Mouse (Mus musculus) intestine, postnatal 0 days (tissue): ENCODE data around the gene Mllt1. TPM values are rescaled to one million over a fixed set of nuclear protein-coding genes. Genes with fewer than 3 reads are reported as not detected.

Source experiments
- ATAC-seq: fragments of 200-750 bp; cut with Nextera tagmentation; 2 replicates; pipeline ENCODE4 v1.8.0; 2017; ENCODE audit warnings: mild to moderate bottlenecking, moderate TSS enrichment, moderate library complexity
- H3K27ac ChIP-seq: fragments of 300-500 bp; sonication (generic); 2 replicates; pipeline ENCODE4 v1.5.1; 2014; ENCODE audit warnings: mild to moderate bottlenecking, low read depth, low read length, moderate library complexity
- H3K27me3 ChIP-seq: fragments of 300-500 bp; sonication (generic); replicated peaks from 2 replicates; pipeline ENCODE4 v1.6.1; 2014; ENCODE audit warnings: low read length, mixed read lengths; ENCODE audit not compliant: control insufficient read depth, insufficient read depth
- H3K36me3 ChIP-seq: fragments of 300-500 bp; sonication (generic); 2 replicates; pipeline ENCODE4 v1.6.1; 2014; ENCODE audit warnings: mild to moderate bottlenecking, moderate library complexity; ENCODE audit not compliant: control insufficient read depth, insufficient read depth
- H3K4me1 ChIP-seq: fragments of 300-500 bp; sonication (generic); replicated peaks from 2 replicates; pipeline ENCODE4 v1.6.1; 2014; ENCODE audit warnings: antibody characterized with exemption, low read length, mixed read lengths; ENCODE audit not compliant: control insufficient read depth, insufficient read depth
- H3K4me2 ChIP-seq: fragments of 300-500 bp; sonication (generic); replicated peaks from 2 replicates; pipeline ENCODE4 v1.6.1; 2014; ENCODE audit warnings: low read depth, mild to moderate bottlenecking, moderate library complexity
- H3K4me3 ChIP-seq: fragments of 300-500 bp; sonication (generic); 2 replicates; pipeline ENCODE4 v1.5.1; 2014; ENCODE audit warnings: low read depth, low read length
- H3K9ac ChIP-seq: fragments of 300-500 bp; sonication (generic); 2 replicates; pipeline ENCODE4 v1.6.1; 2014; ENCODE audit warnings: mild to moderate bottlenecking, low read depth, low read length
- H3K9me3 ChIP-seq: fragments of 300-500 bp; sonication (generic); 2 replicates; pipeline ENCODE4 v1.6.1; 2016; ENCODE audit warnings: mixed run types; ENCODE audit not compliant: control insufficient read depth
- CTCF ChIP-seq: sonication (generic); IDR thresholded peaks from 2 replicates; pipeline ENCODE4 v1.5.1; 2016; ENCODE audit warnings: low read depth, mild to moderate bottlenecking, control low read depth, antibody characterized with exemption, moderate library complexity
- WGBS: fragments of 180-500 bp; shearing (Covaris S2); extraction: QIAGEN DNeasy Blood & Tissue Kit; methylation state at CpG from one replicate; pipeline ENCODE4 v1.1.7; 2014; 5-methylcytosine and 5-hydroxymethylcytosine counted together
- polyA plus RNA-seq: library from polyadenylated mRNA; unstranded; fragments of >200 nt; fragmentation: Nextera tagmentation; extraction: Ambion mirVana; gene quantifications from 2 replicates; pipeline ENCODE4 v1.2.1, GENCODE M21; 2015

Mllt1 gene
- polyA plus RNA-seq, 1 experiment from 2014 or later, result 10.5 TPM

GRCm38 (mm10) chr17:56976531-56977390, 41.5 kb upstream of the Mllt1 start:
- Histone ChIP-seq H3K9me3 (no peaks in the 10 kb centered on the region), H3K27me3 (no peaks in the 10 kb centered on the region), H3K36me3 (no peaks in the 10 kb centered on the region), H3K27ac (no peak overlapping the region), H3K9ac (no peak overlapping the region), H3K4me2 (no peak overlapping the region), H3K4me1 (peaks cover 3% of the 10 kb centered on the region; the same call in 1 of the 2 replicates), H3K4me3 (no peak overlapping the region)
- no peak for TF ChIP-seq CTCF
- ATAC-seq, result no peak
- 58% methylated on average over 8 of the region's 8 CpGs for WGBS

DNA sequence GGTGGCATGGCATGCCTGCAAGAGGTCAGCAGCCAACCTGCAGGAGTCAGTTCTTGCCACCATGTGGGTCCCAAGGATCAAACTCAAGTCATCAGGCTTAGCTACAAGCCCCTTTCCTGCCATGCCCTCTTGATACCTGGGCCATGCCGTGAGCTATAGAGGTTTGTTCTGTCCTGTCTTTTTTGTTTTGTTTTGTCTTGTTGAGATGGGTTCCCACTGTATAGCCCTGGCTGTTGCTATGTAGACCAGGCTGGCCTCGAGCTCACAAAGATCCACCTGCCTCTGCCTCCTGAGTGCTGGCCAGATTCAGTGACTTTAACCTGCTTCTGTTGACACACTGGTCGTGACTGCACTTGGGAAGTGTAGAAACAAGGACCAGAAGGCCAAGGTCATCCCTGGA, 40.2 kb upstream of the Mllt1 start:
- H3K27ac ChIP-seq, result no peak overlapping the region
- no peaks in the 10 kb centered on the region for H3K9me3 ChIP-seq
- no peaks in the 10 kb centered on the region for H3K36me3 ChIP-seq
- no peak overlapping the region for H3K9ac ChIP-seq
- no peak overlapping the region for H3K4me2 ChIP-seq
- ATAC-seq, result no peak
- no peak overlapping the region for H3K4me3 ChIP-seq
- no peaks in the 10 kb centered on the region for H3K27me3 ChIP-seq
- H3K4me1 ChIP-seq, result peaks cover 3% of the 10 kb centered on the region; the same call in 1 of the 2 replicates
- no peak for TF ChIP-seq CTCF
- 64% methylated on average over 3 of the region's 3 CpGs for WGBS

GRCm38 (mm10) chr17:56974708-56975240, 39.6 kb upstream of the Mllt1 start:
- H3K4me1 ChIP-seq, result peaks cover 3% of the 10 kb centered on the region; the same call in 1 of the 2 replicates
- H3K36me3 ChIP-seq, result no peaks in the 10 kb centered on the region
- no peaks in the 10 kb centered on the region for H3K9me3 ChIP-seq
- ATAC-seq, result no peak
- H3K27me3 ChIP-seq, result no peaks in the 10 kb centered on the region
- no peak overlapping the region for H3K9ac ChIP-seq
- no peak overlapping the region for H3K4me2 ChIP-seq
- no peak overlapping the region for H3K27ac ChIP-seq
- H3K4me3 ChIP-seq, result no peak overlapping the region
- no peak for TF ChIP-seq CTCF
- WGBS, result 35% methylated on average over 5 of the region's 5 CpGs

GRCm38 (mm10) chr17:56973956-56974707, 38.9 kb upstream of the Mllt1 start:
- no peak for TF ChIP-seq CTCF
- H3K27ac ChIP-seq, result no peak overlapping the region
- H3K4me3 ChIP-seq, result no peak overlapping the region
- no peak for ATAC-seq
- H3K27me3 ChIP-seq, result no peaks in the 10 kb centered on the region
- 65% methylated on average over 13 of the region's 14 CpGs for WGBS
- no peaks in the 10 kb centered on the region for H3K36me3 ChIP-seq
- H3K4me1 ChIP-seq, result peaks cover 3% of the 10 kb centered on the region; the same call in 1 of the 2 replicates
- no peak overlapping the region for H3K4me2 ChIP-seq
- no peak overlapping the region for H3K9ac ChIP-seq
- H3K9me3 ChIP-seq, result no peaks in the 10 kb centered on the region

DNA sequence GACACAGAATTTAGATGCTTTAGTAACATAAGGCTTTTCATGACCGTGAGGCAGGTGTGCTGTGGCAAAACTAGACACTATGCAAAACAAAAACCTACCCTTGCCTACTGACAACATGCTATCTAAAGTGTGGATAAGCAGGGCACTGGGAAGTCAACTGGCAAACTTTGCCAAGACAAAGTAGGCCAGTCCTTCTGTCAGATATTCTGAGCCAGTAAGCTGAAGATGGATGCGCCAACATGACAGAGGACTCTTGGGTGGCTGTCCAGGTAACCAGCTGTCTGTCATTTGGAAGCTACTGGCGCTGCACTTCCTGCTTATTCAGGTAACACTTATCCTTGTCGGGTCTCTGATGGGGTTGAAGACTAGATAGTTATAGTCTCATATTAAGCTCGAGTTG, 34.9 kb upstream of the Mllt1 start:
- WGBS, result 76% methylated on average over 5 of the region's 5 CpGs
- Histone ChIP-seq H3K27ac (no peak overlapping the region), H3K4me3 (no peak overlapping the region), H3K4me2 (no peak overlapping the region), H3K9ac (no peak overlapping the region), H3K9me3 (no peaks in the 10 kb centered on the region), H3K27me3 (no peaks in the 10 kb centered on the region), H3K36me3 (no peaks in the 10 kb centered on the region), H3K4me1 (no peaks in the 10 kb centered on the region)
- no peak for ATAC-seq
- TF ChIP-seq CTCF, result no peak

DNA sequence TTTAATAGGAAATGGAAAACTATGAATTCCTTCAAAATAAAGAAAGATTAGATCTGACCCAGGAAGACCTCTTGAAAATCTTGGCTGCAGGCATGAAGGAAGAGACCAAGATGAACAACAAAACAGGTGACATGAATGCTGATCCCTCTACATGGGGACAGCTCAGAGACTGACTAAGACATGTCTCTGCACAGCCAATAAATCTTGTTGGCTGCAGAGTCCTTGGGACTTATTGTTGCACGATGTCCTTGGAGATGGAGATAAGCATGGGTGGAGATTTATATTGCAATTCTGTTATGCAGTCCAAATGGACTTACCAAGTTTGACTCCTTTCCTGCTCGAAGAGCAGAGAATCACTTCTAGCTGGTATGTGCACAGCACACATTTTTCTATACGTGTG, 34.1 kb upstream of the Mllt1 start:
- H3K4me2 ChIP-seq, result no peak overlapping the region
- H3K9me3 ChIP-seq, result no peaks in the 10 kb centered on the region
- H3K27me3 ChIP-seq, result no peaks in the 10 kb centered on the region
- no peaks in the 10 kb centered on the region for H3K36me3 ChIP-seq
- H3K4me1 ChIP-seq, result no peaks in the 10 kb centered on the region
- H3K27ac ChIP-seq, result no peak overlapping the region
- no peak overlapping the region for H3K9ac ChIP-seq
- no peak for TF ChIP-seq CTCF
- ATAC-seq, result no peak
- no peak overlapping the region for H3K4me3 ChIP-seq
- 24% methylated on average over 3 of the region's 3 CpGs for WGBS
